Mouse (Mus musculus) urinary bladder, postnatal 4 days (tissue): ENCODE results near the gene Zp3.

Experiments used
- DNase-seq, 2 experiments: peaks; one replicate each; pipeline ENCODE4 v3.0.0; 2021 to 2022; ENCODE audit warnings: low spot score in 2 of 2

Gene Zp3

DNA sequence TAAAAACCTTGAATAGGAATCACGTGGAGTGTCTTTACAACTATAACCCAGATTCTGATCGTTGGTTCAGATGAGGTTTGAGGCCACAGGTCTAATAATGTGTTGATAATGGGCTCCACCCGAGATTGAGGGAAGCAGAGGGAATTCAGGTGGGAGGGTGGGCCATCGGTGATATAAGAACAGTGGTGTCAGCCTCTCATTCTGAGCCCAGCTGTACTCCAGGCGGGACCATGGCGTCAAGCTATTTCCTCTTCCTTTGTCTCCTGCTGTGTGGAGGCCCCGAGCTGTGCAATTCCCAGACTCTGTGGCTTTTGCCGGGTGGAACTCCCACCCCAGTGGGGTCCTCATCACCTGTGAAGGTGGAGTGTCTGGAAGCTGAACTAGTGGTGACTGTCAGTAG, at the start of gene Zp3:
TSS of gene Zp3 (plus strand) at position 196 of the 400 bp plus-strand sequence.
- DNase-seq: no peak

DNA sequence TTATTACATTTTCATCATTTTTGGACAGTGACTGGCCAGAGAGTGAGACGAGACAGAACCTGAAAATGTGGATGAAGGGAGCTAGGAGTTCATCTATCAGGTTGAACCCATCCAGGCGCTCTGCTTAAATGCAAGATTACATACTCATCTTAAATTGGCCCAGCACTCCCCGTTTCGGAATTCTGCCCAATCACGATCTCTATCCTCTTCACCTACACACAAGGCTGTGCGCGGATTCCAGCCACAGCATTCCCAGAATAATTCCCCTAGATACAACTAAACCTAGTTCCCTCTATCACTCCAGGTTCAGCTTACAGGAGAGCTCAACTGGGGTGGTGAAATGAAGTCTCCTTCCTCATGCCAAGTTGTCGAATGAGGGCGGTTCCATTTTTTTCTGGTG, 48.4 kb upstream of the Zp3 start:
- no peak for DNase-seq

DNA sequence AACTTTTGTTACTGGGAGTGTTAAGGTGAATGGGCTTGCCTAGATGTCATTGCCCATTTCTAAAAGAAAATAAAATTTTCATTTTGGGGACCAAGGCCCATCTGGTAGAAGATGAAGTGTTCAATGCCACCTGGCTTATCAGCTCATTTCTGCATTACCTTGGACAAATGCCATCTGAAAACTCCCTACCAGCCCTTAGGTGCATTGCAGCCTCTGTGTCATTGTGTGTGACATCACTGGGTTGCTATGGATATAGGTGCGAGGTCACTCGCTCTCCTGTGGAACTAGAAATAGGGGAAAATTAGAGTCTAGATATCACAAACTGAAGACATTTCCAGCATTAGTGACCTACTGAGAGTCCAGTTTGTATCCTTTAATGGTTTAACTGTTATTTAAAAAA, 47.5 kb upstream of the Zp3 start:
- no peak for DNase-seq

DNA sequence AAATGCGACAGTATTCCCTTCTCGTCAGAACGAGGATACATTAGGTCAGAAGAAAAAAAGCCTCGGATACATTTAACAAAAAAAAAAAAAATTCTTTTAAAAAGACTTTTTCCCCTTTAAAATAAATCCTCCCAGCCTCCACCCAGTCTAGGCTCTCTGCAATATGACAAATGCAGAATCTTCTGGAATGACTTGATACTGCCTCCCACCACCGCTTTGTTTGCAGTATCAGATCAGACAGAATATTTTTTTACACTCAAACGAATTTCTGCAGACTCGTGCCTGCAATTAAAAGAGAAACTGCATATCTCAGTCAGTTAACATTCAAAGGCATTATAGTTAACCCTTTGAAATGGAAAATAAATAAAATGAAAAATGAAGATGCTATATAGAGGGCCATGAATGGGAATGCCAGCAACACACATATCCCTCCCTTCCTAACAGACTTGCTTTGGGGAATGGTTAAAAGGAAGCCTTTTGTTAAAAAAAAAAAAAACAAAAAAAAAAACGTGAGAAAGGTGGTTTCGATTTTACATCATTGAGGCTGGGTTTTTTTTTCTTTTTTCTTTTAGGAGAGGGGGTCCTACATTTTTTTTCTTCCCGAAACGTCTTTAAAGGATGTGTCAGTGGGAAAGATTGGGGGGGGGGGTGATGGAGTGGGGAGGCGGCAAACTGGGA, 46.5 kb upstream of the Zp3 start:
- DNase-seq: no peak

DNA sequence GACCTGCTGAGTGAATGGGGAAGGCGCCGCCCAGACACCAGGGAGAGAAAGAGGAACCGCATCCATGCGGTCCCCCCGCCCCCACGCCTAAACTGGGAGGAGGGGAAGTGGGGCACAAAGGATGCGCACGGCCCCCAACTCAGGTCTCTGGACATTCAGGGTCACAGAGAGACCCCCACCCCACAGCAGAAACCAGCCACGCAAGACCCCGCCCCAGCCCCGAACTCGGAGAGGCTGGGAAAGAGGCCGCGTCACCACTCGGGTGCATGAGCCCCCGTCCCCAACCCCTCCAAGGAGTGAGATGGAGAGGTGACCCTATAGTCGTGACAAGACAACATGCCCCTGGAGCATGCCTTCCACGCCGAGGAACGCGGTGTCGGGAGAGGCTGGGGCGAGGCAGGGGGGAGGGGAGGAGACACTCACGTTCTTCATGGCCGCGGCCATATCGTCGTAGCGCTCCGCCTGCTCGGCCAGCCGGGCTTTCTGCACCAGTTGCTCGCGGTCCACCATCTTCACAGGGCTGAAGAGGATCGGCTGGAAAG, 45.9 kb upstream of the Zp3 start:
- peak; percentile 55 to 73 for DNase-seq

DNA sequence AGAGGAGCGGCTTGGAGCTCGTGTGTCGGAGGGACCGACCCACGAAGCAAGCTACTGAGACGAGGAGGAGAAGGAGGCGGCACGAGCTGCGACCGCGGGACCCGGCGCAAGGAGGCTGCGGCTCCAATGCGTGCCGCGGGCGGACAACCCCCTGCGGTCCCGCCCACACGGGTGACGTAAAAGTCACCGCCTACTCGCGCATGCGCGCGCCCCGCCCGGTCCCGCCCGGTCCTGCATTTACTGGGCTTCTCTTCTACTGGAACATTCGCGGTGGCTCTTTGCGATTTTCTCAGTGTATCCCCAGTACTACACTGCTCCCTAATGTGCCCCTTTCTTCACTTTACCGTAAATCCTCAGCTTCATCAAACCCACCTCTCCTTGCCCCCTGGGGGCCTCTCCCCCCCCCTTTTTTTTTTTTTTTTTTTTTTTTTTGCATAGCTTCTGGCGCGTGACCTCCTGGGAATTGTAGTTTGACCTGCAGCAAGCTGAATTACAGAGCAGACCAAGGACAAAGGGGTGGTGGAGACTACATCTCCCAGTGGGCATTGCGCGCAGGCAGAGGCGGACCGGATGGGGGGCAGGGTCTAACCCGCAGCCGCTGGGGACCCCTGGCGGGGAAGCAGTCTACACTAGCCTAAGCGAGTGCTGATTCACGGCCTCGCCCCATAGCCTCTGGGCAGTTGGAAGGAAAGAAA, 45.3 kb upstream of the Zp3 start, which contains the start of gene Ywhag:
TSS of gene Ywhag (minus strand) at position 136 of the 695 bp plus-strand sequence.
- peak; percentile 96 to 97 for DNase-seq

DNA sequence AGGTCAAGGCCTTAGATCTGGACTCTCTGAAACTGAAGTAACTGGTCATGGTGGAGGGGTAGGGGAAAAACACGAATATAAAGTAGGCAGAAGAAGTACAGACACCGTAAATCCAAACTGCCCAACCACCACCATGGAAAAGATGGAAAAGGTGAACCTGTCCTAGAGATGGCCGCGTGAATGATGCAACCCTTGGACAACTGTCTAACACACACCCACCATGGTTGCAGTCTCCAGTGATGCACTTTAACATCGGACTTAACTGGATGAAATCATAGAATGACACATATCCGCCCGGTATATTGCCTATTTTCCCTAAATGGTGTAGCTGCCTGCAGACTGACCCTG, 44.7 kb upstream of the Zp3 start:
- no peak for DNase-seq

DNA sequence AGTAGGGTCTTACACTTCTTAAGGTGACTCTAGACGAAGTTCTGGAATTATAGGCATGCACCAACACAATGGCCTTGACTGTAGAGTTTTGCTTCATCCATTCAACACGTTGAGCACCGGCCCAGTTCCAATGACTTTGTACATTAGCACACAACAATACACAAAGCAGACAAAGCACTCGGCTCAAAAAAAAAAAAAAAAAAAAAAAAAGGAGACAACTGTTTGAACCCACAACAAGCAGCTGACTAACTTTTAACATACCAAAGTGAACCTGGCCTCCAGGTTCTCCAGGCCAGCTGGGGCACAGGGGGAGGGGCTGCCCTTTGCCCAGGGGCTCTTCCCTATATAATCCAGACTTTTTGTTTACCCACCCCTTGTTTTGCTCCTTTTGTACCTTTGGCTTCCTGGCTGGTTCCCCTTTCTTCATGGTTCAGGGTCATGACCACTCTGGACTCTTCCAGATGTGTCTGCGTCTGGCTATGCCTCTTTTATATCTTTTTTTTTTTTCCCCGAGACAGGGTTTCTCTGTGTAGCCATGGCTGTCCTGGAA, 44.2 kb upstream of the Zp3 start:
- no peak for DNase-seq

DNA sequence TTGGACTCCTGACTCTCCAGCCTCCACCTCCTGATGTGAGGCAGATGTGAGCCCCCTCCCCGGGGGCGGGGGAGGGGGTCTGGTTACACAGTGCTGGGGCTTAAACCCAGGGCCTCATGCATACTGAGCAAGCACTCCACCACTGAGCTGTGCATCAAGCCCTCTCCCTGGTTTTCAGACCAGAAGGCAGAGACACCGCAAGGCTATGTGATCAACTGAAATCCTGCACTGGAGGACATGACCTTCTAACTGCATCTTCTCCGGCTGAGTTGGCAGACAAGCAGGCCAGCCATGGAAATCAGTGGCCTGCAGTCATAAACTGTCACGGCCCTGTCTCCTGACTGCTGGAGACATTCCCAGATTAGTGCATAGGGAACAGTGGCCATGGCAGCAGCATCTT, 39.3 kb upstream of the Zp3 start:
- DNase-seq: no peak

DNA sequence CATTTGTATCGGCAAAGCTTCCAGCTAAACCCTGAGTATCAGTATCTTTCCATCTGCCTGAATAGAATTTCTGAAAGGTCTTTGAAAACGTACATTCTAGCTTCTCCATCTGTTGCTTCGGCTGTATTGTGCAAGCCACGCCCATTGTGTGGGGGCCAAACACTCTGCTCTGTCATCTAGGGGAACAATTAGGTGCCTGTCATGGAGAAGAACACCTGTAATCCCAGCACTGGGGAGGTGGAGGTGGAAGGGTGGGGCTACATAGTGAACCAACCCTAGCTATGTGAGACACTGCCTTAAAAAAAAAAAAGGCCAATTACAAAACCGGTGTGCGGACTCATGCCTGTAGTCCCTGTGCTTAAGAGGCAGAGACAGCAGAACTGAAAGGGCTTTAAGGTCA, 37.2 kb upstream of the Zp3 start:
- no peak for DNase-seq

DNA sequence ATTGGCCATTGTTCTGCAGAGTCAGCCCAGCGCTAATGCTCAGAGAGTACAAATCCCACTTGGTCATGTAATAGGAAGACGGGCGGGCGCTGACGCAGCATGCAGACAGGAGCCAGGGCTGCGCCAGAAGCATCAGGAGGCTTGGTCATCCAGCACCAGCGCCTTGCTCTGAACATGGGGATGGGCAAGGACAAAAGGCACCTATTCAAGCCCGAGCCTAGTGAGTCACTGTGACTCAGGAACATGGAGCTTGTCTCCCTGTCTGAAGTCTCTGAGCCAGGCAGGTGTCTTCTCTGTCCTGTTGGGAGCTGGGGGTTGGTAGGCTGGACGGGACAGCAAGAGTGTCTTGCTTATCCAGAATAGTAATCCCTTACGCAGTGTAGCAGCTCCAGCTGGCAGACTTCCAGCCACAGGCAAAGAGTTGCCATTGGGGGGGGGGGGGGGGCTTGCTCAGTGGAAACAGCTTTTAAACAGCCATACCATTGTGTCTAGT, 33.9 kb upstream of the Zp3 start:
- no peak for DNase-seq

DNA sequence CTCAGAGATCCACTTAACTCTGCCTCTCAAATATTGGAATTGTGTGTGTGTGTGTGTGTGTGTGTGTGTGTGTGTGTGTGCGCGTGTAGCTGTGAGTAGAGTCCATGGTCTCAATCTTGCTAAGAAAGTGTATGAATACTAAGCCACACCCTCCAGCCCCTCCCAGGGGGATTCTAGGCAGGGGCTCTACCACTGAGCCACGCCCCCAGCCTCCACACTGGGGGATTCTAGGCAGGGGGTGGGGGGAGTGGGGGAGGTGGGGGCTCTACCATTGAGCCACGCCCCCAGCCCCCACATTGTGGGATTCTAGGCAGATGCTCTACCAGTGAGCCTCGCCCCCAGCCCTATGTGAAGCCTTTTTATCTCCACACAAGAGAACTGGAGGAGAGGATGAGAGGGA, 33.3 kb upstream of the Zp3 start:
- DNase-seq: no peak

DNA sequence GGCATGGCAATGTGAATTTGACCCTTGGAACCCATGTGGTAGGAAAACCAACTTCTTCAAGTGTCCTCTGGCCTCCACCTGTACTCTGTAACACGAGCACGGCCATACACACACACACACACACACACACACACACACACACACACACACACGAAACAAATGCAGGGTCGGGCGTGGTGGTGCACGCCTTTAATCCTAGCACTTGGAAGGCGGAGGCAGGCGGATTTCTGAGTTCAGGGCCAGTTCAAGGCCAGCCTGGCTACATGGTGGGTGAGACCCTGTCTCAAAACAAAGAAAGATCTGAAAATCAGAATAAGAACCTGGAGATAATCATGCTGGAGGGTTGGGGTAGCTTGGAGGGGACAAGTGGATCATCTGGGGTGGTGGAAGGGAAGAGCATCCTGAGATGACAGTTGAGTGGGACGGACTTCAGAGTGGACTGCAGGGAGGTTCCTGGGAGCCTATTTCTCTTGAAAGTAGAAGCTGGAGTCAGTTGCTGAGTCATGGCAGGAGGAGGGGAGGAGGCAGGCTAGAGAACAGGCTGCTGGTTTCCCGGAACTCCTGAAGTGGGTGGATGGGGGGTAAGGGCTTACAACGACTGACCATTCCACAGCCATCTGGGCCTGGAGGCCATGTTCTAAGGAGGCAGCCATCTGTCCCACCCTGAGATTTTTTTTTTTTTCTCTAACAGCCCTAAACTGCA, 29.0 kb upstream of the Zp3 start:
- no peak for DNase-seq

DNA sequence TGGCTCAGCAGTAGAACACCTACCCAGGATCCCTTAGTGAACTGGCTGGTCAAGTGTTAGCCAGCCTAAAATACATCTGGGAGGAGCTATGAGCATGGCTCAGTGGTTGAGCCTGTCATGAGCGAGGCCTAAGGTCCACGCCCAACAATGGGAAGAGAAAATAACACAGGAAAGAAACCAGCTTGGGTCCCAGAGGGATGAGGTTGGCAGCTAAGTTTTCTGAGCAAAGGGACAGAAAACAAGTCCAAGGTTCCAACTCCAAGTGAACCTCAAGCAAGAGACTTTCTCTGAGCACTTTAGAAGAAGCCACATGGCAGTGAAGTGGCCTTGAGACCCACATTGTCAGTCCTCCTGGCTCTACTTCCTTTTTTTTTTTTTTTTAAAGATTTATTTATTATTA, 28.2 kb upstream of the Zp3 start:
- no peak for DNase-seq

DNA sequence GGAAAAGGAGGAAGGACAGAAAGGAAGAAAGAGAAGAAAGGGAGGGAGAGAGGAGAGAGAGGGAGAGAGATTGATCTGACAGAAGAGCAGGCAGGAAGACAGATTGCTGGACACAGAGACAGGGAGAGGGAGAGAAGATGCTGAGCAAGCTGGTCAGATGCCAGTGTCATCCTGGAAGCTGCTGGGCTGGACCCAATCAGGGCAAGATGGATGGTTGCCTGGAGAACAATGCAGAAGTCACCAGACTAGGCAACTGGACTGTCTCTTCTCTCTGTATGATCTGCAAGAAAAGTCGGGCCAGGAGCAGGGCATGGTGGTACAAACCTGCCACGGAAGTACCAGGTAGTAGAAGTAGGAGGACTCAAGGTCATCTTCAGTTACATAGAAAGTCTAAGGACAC, 27.1 kb upstream of the Zp3 start:
- DNase-seq: no peak

DNA sequence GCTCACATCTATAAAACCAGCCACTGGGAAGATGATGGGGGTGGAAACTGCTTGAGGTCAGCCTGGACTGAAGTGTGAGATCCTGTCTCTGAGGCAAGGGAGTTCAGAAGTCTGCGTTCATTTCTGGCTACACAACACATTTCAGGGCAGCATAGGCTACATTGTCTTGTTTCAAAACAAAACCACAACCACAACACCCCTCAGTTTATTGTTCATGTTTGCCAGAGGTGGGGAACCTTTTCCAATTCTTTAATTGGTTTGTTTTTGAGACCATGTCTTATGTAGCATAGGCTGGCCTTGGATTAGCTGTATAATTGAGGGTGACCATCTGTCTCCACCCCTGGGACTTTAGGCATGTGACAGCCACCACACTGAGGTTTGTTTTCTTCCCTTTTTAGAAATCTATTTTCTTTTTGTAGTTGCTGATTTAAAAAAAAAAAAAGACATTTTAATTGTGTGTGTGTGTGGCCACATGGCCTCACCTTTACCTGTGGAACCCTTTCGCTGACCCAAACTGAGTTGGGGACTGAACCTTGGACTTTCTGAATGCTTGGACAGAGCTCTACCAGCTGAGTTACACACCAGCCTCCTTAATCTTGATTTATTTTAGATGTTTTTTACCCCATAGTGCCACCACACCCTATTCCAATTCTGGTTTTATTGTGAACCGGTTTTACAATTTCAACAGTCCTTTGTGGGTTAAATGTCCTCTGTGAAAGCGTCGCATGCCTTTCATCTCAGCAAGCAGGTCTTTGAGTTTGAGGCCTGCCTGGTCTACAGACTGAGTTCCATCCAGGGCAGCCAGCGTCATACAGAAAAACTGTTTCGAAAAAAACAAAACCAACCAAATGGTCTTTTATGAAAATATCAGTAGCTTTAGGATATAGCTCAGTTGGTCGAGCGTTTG, 23.3 kb upstream of the Zp3 start:
- DNase-seq: no peak

DNA sequence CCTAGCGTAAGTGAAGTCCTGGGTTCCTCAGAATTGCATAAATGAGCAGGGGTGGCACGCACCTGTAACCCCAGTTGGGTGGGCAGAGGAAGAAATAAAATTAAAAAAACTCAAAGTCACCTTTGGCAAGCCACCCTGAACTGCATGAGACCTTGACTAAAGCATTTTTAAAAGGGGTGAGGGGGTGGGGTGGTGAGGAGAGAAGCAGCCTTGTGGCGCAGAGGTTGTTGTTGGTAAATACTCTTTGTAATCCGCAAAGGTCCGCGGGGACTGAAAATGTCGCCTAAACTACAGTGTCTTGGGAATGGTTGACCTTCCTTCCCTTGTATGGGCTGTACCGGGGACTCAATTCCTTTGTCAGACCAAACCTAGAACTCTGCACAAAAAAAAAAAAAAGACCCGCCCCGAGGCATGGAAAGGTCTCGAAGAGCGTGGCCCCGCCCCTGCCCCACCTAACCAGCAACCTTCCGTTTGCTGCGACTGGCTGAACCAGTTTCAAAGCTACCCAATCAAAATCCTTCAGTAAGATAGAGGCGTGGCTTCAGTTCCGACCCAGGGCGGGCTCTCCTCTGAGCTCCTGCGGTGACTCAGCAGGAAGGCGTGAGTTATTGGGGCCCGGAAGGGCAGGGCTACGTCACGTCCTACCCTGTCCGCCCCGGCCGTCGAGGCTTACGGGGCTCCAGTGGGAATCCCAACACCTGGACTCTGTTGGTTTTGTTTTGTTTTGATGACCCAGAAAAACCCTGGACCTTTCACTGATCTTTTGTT, 22.5 kb upstream of the Zp3 start:
- peak; percentile 92 to 93 for DNase-seq

DNA sequence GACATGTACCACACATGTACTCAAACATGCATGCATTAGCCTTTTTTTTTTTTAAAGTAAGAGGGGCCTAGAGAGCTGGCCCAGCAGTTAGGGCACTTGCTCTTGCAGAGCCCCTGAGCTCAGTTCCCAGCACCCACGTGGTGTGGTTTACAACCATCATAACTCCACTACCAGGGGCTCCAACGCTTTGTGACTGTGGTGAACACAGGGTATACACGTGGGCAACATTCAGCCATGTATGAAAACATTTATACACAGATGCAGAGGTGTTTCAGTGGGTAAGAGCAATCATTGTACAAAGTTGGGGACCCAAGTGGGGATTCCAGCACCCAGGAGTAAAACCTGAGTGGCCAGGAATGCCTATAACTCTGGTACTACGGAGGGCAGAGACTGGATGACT, 21.5 kb upstream of the Zp3 start:
- no peak for DNase-seq

DNA sequence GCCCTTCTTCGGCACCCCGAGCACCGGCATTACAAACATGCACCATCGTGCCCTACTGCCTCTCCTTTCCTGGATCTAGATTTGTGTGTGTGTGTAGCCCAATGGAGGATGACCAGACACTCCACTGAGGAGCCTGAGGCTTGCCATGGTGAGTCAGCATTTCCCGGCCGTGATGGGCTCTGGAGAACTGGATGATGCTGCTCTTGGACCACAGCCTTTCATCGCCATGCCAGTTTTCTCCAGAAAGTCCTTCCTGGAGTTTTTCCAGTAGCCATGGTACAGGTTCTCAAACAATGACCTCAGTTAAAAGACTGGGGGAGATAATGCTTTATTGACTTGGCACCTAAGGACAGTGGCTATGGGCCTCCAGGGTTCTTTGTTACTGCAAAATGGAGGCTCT, 20.0 kb upstream of the Zp3 start:
- DNase-seq: no peak

DNA sequence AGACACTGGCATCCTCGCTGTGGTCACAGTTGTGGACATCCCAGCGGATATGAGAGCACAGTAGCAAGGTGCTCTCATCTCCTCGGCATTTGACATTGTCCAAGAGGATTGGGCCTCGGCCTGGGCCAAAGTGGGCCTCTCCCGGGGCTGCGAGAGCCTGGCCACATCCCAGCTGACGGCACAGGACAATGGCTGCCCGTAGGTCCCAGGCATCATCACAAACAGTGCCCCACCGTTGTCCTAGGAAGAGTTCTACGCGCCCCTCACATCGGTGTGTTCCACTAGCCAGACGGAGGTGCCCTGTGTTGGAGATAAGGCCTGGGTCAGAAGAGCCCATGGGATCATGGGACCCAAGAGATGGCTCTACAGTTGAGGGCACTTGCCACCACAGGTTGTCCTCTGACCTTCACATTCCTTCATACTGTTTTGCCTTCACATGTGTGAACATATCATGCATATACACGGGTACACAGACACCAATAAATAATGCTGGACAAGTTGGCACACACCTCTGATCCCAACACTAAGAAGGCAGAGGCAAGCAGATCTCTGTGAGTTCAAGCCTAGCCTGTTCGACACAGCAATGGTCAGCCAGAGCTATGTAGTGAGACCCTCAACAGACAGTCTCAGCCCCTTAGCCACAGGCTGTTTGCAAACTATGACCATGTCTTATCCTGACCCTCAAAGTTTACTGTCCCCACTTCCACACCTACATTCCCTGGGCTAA, 18.8 kb upstream of the Zp3 start:
- no peak for DNase-seq
